Mouse (Mus musculus) MEL (cell line): ENCODE results near the gene Pnldc1. TPM values are rescaled to one million over a fixed set of nuclear protein-coding genes. Genes with fewer than 3 reads are reported as not detected.
A peak's percentile ranks its signal among the peaks of the same experiment; 100 is the strongest.

ENCODE experiments used
- DNase-seq: peaks from one replicate; pipeline ENCODE4 v3.0.0; 2011; ENCODE audit warnings: low read depth, low spot score
- H3K27ac ChIP-seq: 2 replicates; pipeline ENCODE4 v1.5.1; 2012; ENCODE audit warnings: low read depth, mild to moderate bottlenecking, control low read depth, low read length, moderate library complexity; ENCODE audit not compliant: control insufficient read depth
- H3K27me3 ChIP-seq, 2 experiments: fragments of 150-350 bp in 1 of 2; sonication (generic) in 1 of 2; 2 replicates each; pipeline ENCODE4 v1.6.1; 2012; ENCODE audit warnings: low read length in 2 of 2, mild to moderate bottlenecking in 2 of 2, improper control_type of control experiment in 1 of 2, moderate library complexity in 1 of 2; ENCODE audit not compliant: insufficient read depth in 2 of 2, control insufficient read depth in 1 of 2
- H3K36me3 ChIP-seq, 2 experiments: 2 replicates each; pipeline ENCODE4 v1.6.1; 2012 to 2014; ENCODE audit warnings: low read length in 2 of 2, improper control_type of control experiment in 1 of 2, inconsistent platforms in 1 of 2, mild to moderate bottlenecking in 1 of 2; ENCODE audit not compliant: insufficient read depth in 2 of 2, control insufficient read depth in 1 of 2
- H3K4me1 ChIP-seq, 2 experiments: fragments of 150-350 bp in 1 of 2; sonication (generic) in 1 of 2; 2 replicates each; pipeline ENCODE4 v1.6.1; 2012; ENCODE audit warnings: low read length in 2 of 2, improper control_type of control experiment in 1 of 2, mild to moderate bottlenecking in 1 of 2; ENCODE audit not compliant: insufficient read depth in 2 of 2, control insufficient read depth in 1 of 2
- H3K4me3 ChIP-seq, 2 experiments: fragments of 150-350 bp in 1 of 2; sonication (generic) in 1 of 2; 2 replicates each; pipeline ENCODE4 v1.5.1; 2012; ENCODE audit warnings: low read depth in 2 of 2, low read length in 2 of 2, mild to moderate bottlenecking in 2 of 2, moderate library complexity in 2 of 2, control low read depth in 1 of 2, improper control_type of control experiment in 1 of 2; ENCODE audit not compliant: control insufficient read depth in 1 of 2, insufficient read depth in 1 of 2
- H3K79me2 ChIP-seq: 2 replicates; pipeline ENCODE4 v1.6.1; 2012; ENCODE audit warnings: mild to moderate bottlenecking, low read length, moderate library complexity; ENCODE audit not compliant: control insufficient read depth, poor library complexity, insufficient read depth
- H3K9ac ChIP-seq: 2 replicates; pipeline ENCODE4 v1.6.1; 2012; ENCODE audit warnings: low read depth, mild to moderate bottlenecking, control low read depth, low read length, moderate library complexity; ENCODE audit not compliant: control insufficient read depth, poor library complexity, severe bottlenecking
- H3K9me3 ChIP-seq: fragments of 150-350 bp; sonication (generic); replicated peaks from 2 replicates; pipeline ENCODE4 v1.6.1; 2012; ENCODE audit warnings: mild to moderate bottlenecking, low read length, improper control_type of control experiment, moderate library complexity; ENCODE audit not compliant: insufficient read depth
- BHLHE40 ChIP-seq: IDR thresholded peaks from 2 replicates; pipeline ENCODE4 v1.6.1; 2012; ENCODE audit warnings: low read depth, mild to moderate bottlenecking, inconsistent platforms, low read length, improper control_type of control experiment, borderline replicate concordance
- CHD2 ChIP-seq: IDR thresholded peaks from 2 replicates; pipeline ENCODE4 v1.6.1; 2011; ENCODE audit warnings: low read length, improper control_type of control experiment
- CTCF ChIP-seq, 3 experiments: IDR thresholded peaks in 2 of 3; conservative IDR thresholded peaks in 1 of 3; 2 replicates each; pipeline ENCODE4 v1.5.1; 2011 to 2012; ENCODE audit warnings: low read length in 3 of 3, low read depth in 2 of 3, mild to moderate bottlenecking in 2 of 3, improper control_type of control experiment in 1 of 3, inconsistent platforms in 1 of 3, mixed read lengths in 1 of 3, moderate library complexity in 1 of 3; ENCODE audit not compliant: control insufficient read depth in 1 of 3, insufficient read depth in 1 of 3, poor library complexity in 1 of 3, severe bottlenecking in 1 of 3
- E2F4 ChIP-seq: IDR thresholded peaks from 2 replicates; pipeline ENCODE4 v1.6.1; 2011; ENCODE audit warnings: low read depth, low read length, improper control_type of control experiment, borderline replicate concordance
- EP300 ChIP-seq, 2 experiments: IDR thresholded peaks; 2 replicates each; pipeline ENCODE4 v1.6.1; 2011; ENCODE audit warnings: improper control_type of control experiment in 2 of 2, low read length in 2 of 2, low read depth in 1 of 2, mild to moderate bottlenecking in 1 of 2
- GABPA ChIP-seq: IDR thresholded peaks from 2 replicates; pipeline ENCODE4 v1.6.1; 2012; ENCODE audit warnings: low read depth, mild to moderate bottlenecking, inconsistent platforms, low read length, improper control_type of control experiment, moderate library complexity
- GATA1 ChIP-seq: IDR thresholded peaks from 2 replicates; pipeline ENCODE4 v1.6.1; 2011; ENCODE audit warnings: low read depth, low read length, improper control_type of control experiment
- KAT2A ChIP-seq: conservative IDR thresholded peaks from 2 replicates; pipeline ENCODE4 v1.6.1; 2012; ENCODE audit warnings: low read depth, low read length, improper control_type of control experiment, inconsistent platforms
- MEF2A ChIP-seq: IDR thresholded peaks from 2 replicates; pipeline ENCODE4 v1.6.1; 2014; ENCODE audit warnings: low read depth, mild to moderate bottlenecking, inconsistent platforms, low read length, improper control_type of control experiment; ENCODE audit not compliant: poor library complexity, insufficient replicate concordance, severe bottlenecking; ENCODE audit errors: extremely low read depth
- MXI1 ChIP-seq: IDR thresholded peaks from 2 replicates; pipeline ENCODE4 v1.6.1; 2011; ENCODE audit warnings: mild to moderate bottlenecking, low read depth, low read length, improper control_type of control experiment
- POLR2A ChIP-seq, 2 experiments: IDR thresholded peaks; 2 replicates each; pipeline ENCODE4 v1.6.1; 2011 to 2012; ENCODE audit warnings: low read length in 2 of 2, mild to moderate bottlenecking in 2 of 2, control low read depth in 1 of 2, improper control_type of control experiment in 1 of 2, low read depth in 1 of 2, moderate library complexity in 1 of 2; ENCODE audit not compliant: control insufficient read depth in 1 of 2, insufficient read depth in 1 of 2, poor library complexity in 1 of 2
- RAD21 ChIP-seq: IDR thresholded peaks from 2 replicates; pipeline ENCODE4 v1.6.1; 2011; ENCODE audit warnings: mild to moderate bottlenecking, low read depth, low read length, improper control_type of control experiment
- SIN3A ChIP-seq: IDR thresholded peaks from 2 replicates; pipeline ENCODE4 v1.6.1; 2012; ENCODE audit warnings: low read length, improper control_type of control experiment, inconsistent platforms
- SMC3 ChIP-seq: IDR thresholded peaks from 2 replicates; pipeline ENCODE4 v1.6.1; 2011; ENCODE audit warnings: low read depth, low read length, improper control_type of control experiment
- TAL1 ChIP-seq: IDR thresholded peaks from 2 replicates; pipeline ENCODE4 v1.6.1; 2012; ENCODE audit warnings: mild to moderate bottlenecking, inconsistent platforms, low read length, moderate library complexity, mixed read lengths
- USF1 ChIP-seq: IDR thresholded peaks from 2 replicates; pipeline ENCODE4 v1.6.1; 2014; ENCODE audit warnings: low read depth, mild to moderate bottlenecking, inconsistent platforms, low read length, improper control_type of control experiment, moderate library complexity
- ZC3H11A ChIP-seq: IDR thresholded peaks from 2 replicates; pipeline ENCODE4 v1.6.1; 2012; ENCODE audit warnings: low read depth, mild to moderate bottlenecking, inconsistent platforms, low read length, improper control_type of control experiment
- ZNF384 ChIP-seq: IDR thresholded peaks from 2 replicates; pipeline ENCODE4 v1.6.1; 2012; ENCODE audit warnings: low read depth, mild to moderate bottlenecking, inconsistent platforms, low read length, improper control_type of control experiment
- polyA plus RNA-seq, 2 experiments: library from polyadenylated mRNA; stranded (reverse) in 1 of 2; unstranded in 1 of 2; fragments of >175 nt in 1 of 2; fragments of >200 nt in 1 of 2; gene quantifications; 2 replicates each; pipeline versions ENCODE4 v1.2.1 to v1.2.4; 2012; ENCODE audit warnings: low replicate concordance in 2 of 2, low read depth in 1 of 2; ENCODE audit not compliant: insufficient read length in 2 of 2, insufficient read depth in 1 of 2, missing spikeins in 1 of 2
- total RNA-seq: library from RNA; depleted of rRNA; stranded (reverse); fragments of 300-350 nt; gene quantifications from 2 replicates; pipeline ENCODE4 v1.2.3, GENCODE M21; 2012

The Pnldc1 gene
- total and polyA plus RNA-seq, 3 experiments = 0.54 to 1.1 TPM; not detected in 1

- DNase-seq = no peak
- no peak overlapping the region for H3K4me3 ChIP-seq
Observed at GRCm38 (mm10) chr17:12886620-12887019, 23.4 kb downstream of the Pnldc1 start.

DNA sequence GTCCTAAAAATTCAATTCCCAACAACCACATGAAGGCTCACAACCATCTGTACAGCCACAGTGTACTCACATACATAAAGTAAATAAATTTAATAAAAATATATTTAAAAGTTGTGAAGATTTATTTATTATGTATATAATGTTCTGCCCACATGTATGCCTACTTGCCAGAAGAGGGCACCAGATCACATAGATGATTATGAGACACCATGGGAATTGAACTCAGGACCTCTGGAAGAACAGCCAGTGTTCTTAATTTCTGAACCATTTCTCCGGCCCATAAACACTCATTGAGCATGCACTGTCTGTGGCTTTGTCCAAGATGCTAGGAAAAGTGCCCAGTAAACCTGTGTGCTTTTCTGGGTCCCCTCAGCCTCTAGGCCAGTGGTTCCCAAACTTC, 28.8 kb downstream of the Pnldc1 start:
- H3K27ac ChIP-seq = no peak overlapping the region
- H3K9me3 ChIP-seq = no peaks in the 10 kb centered on the region
- H3K4me3 ChIP-seq = no peak overlapping the region
- H3K36me3 ChIP-seq = no peaks in the 10 kb centered on the region
- no peaks in the 10 kb centered on the region for H3K79me2 ChIP-seq
- peaks cover 0 to 2% of the 10 kb centered on the region in 2 experiments; a peak in 1 of 4 replicates for H3K4me1 ChIP-seq
- H3K27me3 ChIP-seq = no peaks in the 10 kb centered on the region
- no peak overlapping the region for H3K9ac ChIP-seq
- peak; percentile 36 for DNase-seq
- TF ChIP-seq ZC3H11A = 0 out of 2 replicates have a peak, but pooled peaks have one; percentile 13
- peak; percentile 40 for TF ChIP-seq SMC3
- peak; percentile 40 for TF ChIP-seq RAD21
- TF ChIP-seq MXI1 = no peak
- TF ChIP-seq CTCF (IDR thresholded peaks at IDR 0.05 in 2 of 3, conservative IDR thresholded peaks at IDR 0.05 in 1 of 3; ENCODE audit: control insufficient read depth in 1 of 3, insufficient read depth in 1 of 3, low read depth in 2 of 3, low read length in 3 of 3, poor library complexity in 1 of 3, severe bottlenecking in 1 of 3) = peak in 2 of 3 experiments; percentile 30 to 48; a peak in 4 of 6 replicates
- no peak for TF ChIP-seq GABPA

More at GRCm38 (mm10) chr17:12886620-12887019, 23.4 kb downstream of the Pnldc1 start:
- Histone ChIP-seq H3K4me1 (no peaks in the 10 kb centered on the region), H3K27ac (no peak overlapping the region), H3K36me3 (no peaks in the 10 kb centered on the region), H3K79me2 (no peaks in the 10 kb centered on the region), H3K27me3 (no peaks in the 10 kb centered on the region), H3K9ac (no peak overlapping the region), H3K9me3 (no peaks in the 10 kb centered on the region)
- no peak for TF ChIP-seq TAL1
- no peak for TF ChIP-seq BHLHE40
- no peak for TF ChIP-seq SIN3A
- TF ChIP-seq KAT2A = no peak
- no peak for TF ChIP-seq MEF2A
- no peak for TF ChIP-seq EP300 (IDR thresholded peaks at IDR 0.05; ENCODE audit: low read depth in 1 of 2, low read length in 2 of 2)
- TF ChIP-seq GATA1 = no peak
- TF ChIP-seq E2F4 = no peak
- no peak for TF ChIP-seq ZC3H11A
- TF ChIP-seq RAD21 = no peak
- TF ChIP-seq ZNF384 = no peak
- no peak for TF ChIP-seq USF1
- no peak for TF ChIP-seq POLR2A (IDR thresholded peaks at IDR 0.05; ENCODE audit: control insufficient read depth in 1 of 2, insufficient read depth in 1 of 2, low read depth in 1 of 2, low read length in 2 of 2, poor library complexity in 1 of 2)
- no peak for TF ChIP-seq CHD2
